Mouse (Mus musculus): ENCODE results near the gene Pcyt1a.
A peak's percentile ranks its signal among the peaks of the same experiment; 100 is the strongest.
"Not testable (repeated sequence)": the region's sequence is repeated elsewhere in the genome, so short reads cannot be mapped to it uniquely, and the experiment has no call there.

Pcyt1a gene

DNA sequence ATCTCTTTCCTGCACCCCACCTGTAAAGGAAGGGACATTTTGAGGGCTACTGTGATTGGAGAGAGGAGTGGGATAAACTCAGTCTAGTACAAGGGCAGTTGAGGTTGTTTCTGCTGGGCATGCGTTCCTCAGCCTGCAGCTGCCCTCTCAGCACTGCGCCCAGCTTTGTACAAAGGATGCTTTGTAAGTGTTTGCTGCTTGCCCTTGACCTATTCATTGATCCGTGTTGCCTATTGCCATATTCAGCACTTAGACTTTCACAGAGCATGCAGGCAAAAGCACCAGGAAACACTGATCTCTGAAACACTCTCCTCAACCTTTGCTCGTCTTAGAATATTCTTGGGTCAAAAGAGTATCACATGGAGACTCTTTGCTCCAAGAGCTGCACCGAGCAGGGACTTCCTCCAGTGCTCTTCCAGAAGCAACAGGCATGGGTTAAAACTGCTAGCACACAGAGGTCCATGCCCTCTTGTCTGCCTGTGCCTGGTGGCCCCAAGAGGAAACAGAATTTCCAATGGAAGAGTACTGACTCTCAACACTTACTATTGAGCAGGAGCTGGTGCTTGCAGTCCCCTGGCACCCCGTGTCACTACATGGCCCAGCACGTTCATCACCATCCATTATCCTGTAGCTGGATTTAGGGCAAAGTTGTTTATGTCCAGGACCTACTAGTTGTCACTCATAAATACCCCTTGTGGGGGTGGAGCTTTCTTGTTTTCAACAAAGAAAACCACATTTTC lies 41.7 kb downstream of the Pcyt1a start:
- DNase-seq (ENCODE audit: low spot score in 2 of 2) = no peak

DNA sequence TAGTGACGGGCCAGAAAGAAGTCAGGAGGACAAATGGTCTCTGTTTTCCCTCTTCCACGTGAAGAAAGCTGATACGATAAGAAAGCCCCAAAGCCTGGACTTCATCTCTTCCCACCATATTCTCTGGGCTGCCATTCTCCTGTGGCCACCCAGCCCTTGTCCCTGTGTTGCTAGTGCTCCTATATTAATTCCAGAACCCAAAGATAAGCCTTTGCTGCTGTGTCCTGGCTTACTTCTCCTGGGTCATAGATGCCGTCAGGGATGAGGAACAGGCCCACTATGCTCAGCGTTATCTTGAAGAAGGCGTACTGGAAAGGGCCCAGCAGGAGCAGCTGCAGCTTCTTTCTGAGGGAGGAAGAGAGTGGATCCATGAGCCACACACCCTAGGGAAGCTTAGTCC lies 46.6 kb downstream of the Pcyt1a start:
- no peak for DNase-seq (ENCODE audit: low spot score in 2 of 2)

DNA sequence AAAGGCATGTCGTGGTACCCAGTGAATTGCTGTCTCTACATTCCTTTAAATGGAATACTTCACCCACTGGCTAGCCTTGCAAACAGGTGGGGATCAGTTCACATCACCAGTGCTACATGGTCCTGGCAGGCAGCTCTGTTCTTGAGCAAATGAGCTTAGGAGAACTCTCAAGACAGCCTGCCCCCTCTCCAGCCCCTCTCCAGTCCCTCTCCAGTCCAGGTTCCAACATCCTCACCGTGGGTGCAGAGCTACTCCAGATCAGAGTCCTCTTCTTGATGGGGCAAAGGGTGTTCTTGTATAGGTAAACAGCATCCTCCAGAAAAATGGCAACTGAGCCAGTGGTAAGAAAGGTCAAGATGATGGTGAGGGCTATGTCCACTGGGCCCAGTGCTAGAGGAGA lies 48.7 kb downstream of the Pcyt1a start:
- no peak for DNase-seq (ENCODE audit: low spot score in 2 of 2)

DNA sequence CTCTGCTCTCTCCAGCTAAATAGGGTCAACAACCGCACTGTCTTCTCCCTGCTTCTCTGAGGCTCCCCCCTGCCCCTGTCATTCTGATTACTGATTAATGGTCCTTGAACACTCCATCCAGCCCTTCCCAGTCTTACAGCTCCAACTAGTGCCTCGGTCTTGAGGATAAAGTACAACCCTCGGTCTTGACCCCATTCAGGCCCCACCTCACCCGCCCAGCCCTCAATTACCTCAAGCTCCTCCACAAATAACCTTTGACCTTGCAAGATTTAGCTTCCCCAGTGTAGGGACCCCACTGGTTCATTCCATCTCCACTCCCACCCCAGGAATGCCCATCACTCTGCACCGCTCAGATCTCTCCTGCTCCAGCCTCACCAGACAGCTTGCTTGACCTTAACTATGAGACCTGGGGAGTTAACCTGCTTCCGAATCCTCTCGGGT lies 53.7 kb downstream of the Pcyt1a start:
- no peak for DNase-seq (ENCODE audit: low spot score in 2 of 2)

DNA sequence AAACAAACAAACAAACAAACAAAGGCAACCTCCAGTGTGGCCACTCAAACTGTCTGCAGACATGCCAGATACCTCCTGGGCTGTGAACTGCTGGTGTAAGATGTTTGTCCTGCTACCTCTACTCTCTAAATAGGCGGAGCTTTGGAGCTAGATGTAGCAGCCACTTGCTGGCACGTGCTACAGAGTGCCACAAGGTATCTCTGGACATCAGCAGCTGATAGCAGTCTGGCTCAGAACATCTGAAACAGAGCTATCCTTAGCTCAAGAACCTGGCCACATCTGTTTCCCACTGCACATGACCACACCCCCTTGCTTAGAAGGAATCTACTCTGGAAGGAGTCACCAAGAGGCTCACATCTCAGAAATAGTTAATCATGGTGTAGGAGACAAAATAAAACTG lies 54.5 kb downstream of the Pcyt1a start:
- no peak for DNase-seq (ENCODE audit: low spot score in 2 of 2)

DNA sequence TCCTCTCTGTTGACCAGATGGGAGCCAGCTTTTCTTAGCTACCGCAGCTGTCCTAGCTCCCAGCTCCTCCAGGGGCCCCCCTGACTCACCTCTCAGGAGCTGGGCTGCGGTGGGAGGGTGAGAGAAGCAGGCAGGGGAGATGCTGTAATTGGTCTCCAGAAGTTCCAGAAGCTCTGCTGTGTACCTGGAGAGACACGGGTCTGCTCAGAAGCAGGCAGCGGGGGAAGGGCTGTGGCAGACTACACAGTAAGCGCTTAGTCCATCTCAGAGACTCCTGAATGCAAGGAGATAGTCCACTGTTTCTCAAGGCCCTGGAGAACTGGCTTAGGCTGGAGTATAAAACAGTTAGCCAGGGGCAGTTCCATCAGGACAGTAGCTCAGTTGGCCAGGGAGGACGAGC lies 55.3 kb downstream of the Pcyt1a start:
- no peak for DNase-seq (ENCODE audit: low spot score in 2 of 2)

DNA sequence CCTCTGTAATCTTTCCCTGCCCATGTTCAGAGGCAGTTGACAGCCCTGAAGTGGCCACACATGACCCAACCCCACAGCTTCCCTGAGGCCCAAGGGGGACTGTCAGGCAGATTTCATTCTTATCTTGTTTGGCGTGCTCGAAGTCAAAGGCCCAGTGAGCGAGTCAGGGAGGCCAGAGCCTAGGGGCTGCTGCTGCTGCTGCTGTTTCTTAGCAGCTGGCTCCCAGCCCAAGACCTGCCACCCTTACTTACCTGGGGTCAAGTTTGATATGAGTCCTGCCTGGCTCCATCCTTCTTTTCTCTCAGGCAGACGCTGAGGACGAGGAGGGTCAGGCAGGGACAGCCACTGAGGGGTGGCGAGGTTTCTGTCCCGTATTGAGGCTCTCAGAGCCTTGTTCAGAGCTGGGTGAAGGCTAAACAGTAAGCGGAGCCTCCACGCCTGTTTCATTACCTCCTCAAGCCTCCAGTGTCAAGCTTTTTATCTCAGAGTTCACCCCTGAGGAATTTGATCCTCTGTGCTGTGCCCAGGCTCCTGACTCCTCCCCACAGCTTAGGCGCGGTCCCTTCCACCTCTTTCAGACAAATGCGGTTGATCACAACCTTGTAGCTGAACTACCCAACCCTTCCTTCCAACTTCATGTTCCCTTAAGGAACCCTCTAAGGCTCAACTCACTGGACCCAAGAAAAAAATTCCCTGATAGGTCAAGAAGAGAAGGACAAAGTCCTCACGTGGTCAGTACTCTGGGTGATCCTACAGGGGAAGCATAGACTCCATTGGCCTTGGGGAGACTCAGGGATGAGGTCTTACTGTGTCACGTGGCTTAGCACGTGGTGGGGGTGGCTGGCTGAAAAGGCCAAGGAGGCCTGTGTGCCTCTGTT lies 56.8 kb downstream of the Pcyt1a start, which contains the start of gene Slc51a:
Gene Slc51a (minus strand): TSS at position 646 of the 878 bp plus-strand sequence.
- peak in 1 of 2 experiments; percentile 44 for DNase-seq (ENCODE audit: low spot score in 2 of 2)

DNA sequence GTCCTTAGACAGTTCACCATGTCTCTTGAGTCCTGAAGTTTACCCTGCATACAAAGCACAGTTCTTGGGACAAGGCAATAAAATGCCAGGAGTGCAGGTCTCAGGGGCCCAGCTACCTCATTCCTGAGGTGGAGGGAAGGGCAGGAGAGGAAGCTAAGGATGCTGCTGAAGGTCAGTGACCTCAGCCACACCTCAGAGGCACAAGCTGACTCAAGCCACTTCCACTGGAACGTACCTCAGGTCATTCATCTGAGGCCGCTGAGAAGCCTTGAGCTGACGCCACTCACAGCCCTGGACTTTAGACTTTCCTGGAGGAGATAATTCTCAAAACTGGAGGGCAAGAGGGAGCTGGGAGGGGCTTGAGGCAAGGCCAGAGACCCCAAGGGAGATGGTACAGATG lies 58.2 kb downstream of the Pcyt1a start:
- no peak for DNase-seq (ENCODE audit: low spot score in 2 of 2)

DNA sequence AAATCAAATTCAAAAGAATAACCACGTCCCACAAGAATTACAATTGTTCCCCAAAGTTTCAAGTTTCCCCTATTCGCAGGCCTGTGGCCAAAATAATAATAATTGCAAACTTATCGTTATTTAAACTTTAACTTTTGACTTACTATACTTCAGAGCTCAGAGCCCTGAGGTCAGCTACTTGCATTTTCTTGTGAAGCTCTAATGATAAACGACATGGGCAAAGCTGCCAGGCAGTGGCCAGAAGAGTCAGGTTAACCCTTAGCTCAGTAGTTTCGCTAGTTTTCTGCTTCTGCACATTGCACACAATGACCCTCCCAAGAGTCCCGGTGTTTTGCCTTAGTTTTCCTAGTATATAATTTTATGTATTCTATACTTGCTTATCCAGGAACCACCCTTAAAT lies 63.6 kb downstream of the Pcyt1a start:
- DNase-seq (ENCODE audit: low spot score in 2 of 2) = not testable (repeated sequence)

DNA sequence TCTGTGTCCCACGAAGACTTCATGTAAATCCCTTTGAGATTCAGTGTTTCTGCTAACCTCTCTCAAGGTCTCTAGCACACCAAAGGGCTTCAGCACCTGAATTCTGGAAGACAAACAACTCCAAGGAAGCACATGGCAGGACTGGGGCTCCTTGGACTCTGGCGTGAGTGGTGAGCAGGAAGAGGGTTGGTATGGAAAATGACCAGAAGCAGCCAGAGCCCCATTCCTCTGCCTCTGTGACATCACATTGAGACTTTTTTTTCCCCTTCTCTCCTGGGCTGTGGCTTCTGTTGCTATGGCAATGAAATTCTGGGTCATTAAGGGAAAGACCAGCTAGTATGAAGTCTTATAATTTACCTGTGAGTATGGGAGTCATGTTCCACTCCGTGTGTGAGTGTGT lies 65.2 kb downstream of the Pcyt1a start, which contains the start of gene Zdhhc19:
Gene Zdhhc19 (plus strand): TSS at position 301 of the 400 bp plus-strand sequence.
- no peak for DNase-seq (ENCODE audit: low spot score in 2 of 2)

DNA sequence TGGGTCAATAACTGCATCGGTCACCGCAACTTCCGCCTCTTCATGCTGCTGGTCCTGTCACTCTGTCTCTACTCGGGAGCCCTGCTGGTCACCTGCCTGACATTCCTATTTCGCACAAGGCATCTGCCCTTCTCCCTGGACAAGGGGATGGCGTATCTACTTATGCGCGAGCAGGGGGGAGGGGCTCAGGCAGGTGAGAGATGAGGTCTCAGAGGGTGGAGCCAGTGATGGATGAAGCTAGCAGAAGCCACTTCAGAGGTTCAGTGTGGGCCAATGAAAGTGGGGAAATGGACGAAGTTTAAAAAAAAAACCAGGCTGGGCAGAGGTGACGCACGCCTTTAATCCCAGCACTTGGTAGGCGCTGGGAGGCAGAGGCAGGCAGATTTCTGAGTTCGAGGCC lies 68.3 kb downstream of the Pcyt1a start:
- DNase-seq (ENCODE audit: low spot score in 2 of 2) = no peak

DNA sequence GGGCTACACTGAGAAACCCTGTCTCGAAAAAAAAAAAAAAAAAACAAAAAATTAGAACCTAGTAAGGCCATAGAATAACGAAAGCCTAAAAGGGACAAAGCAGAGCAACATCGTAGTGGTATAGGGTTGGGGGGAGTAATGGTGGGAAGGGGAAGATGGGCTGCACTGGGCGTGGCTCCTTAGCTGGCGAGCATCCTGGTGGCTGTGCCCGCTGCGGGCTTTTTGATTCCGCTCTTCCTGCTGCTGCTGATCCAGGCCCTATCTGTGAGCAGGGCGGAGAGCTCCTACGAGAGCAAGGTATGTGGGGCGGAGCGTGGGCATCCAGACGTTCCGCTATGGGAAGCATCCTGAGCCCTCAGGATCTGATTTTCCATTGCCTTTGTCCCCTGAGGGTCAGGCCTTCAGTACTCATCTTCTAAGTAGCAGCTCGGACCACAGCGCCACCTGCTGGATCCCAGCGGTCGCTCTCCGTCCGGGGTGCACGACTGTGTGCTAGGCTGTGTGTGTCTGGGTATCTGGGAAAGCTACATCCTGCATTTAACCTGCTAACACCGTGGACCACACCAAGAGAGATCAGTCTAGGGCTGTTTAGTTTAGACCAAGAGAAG lies 68.8 kb downstream of the Pcyt1a start:
- DNase-seq (ENCODE audit: low spot score in 2 of 2) = peak; percentile 85 to 93

DNA sequence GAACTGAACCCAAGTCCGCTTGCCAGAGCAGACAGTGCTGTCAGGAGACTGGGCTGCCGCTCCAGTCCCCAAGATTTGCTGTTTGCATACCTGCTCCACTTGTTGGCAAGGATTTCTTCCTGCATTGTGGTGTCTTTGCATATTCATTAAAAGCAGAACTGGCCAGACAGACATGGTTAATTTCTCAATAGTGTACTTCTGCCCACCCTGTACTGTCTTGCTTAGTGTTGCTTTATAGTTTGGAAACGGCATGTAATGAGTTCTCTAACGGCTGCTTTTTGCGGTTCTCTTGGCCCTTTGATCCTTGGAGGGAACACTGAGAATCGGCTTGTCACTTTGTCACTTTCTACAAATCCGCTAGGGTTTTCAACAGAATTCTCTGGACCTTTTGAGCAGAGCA lies 70.7 kb downstream of the Pcyt1a start:
- DNase-seq (ENCODE audit: low spot score in 2 of 2) = no peak

DNA sequence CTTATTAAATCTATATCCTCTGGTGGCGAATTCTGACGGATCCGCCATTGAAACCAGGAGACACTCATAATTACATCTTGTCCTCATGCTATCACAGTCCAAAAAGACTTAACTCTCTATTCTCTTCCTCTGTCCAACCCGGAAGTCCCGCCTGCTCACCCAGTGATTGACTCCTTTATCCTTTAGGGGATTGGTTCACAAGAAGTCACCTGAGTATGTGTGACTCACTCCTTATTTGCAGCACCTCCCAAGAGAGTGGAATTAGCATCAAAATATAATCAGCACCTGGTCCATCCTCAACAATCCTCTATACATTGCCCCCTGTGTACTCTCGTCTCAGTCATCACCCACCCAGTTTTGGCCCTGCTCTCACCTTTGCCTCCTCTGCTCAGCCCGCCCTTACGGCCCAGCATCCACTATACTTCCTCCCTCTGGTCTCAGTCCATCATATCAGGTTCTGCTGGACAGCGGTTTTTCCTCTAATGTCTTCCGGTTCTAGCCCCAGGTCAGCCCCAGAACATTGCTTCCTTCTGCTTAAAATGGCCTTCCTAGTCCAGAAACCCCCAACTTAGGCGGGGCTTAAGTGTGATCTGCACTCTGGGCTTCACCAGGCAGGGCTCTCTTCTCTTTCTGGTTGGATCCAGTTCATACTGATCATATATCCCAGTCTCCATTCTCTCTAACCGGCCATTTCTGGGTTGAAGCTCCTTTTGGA lies 72.1 kb downstream of the Pcyt1a start:
- no peak for DNase-seq (ENCODE audit: low spot score in 2 of 2)

DNA sequence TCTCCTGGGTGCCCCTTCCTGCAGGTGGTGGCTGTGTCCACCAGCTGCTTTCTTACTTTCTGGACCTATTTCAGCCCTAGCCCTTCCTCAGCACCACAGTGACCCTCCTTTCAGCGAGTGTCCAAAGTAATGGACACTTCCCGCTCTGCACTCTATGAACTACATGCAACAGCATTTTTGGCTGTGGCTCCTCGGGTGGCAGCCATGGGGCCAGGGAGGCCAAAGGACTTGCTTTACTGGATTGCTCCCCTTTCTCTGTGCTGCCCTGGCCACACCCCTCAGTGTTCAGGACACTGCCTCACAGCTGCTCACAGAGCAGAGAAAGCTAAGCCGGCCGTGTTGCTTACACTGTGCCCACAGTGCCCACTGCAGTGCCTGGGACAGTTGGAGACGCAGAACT lies 72.9 kb downstream of the Pcyt1a start:
- no peak for DNase-seq (ENCODE audit: low spot score in 2 of 2)

DNA sequence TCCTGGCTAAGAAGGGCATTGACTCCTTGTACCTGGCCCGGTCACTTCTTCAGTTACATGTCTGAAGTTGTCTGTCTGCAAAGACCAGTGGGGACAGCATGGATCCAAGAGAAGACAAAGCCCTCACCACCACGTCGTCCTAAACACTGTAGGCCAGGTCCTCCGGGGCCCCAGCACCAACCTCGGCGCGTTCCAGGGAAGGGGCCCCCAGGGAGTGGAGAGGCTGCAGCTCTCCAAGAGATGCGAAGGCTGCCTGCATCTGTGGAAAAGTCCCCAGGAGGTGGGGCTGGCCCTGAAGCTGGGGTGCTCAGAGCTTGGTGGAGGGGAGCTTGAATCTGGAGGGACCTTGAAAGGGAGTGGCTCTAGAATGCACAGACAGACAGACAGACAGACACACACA lies 75.6 kb downstream of the Pcyt1a start:
- DNase-seq (ENCODE audit: low spot score in 2 of 2) = no peak

DNA sequence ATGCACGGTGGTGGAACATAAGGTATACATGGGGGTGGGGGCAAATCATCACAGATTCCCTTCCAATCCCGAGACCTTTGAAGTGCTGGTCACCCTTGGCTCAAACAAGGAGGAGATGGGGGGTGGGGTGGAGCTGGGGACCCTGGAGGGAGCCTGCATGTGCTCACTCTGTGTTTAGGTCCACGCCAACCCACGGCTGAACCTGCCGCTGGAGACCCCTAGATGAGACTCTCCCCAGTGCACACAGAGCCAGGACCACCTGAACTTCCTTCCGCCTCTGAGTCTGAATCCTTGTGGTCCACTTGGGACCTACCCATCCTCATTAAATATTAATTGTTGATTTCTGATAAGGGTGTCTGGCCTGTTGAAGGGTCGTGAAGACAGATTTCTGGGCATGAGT lies 76.1 kb downstream of the Pcyt1a start:
- DNase-seq (ENCODE audit: low spot score in 2 of 2) = no peak

DNA sequence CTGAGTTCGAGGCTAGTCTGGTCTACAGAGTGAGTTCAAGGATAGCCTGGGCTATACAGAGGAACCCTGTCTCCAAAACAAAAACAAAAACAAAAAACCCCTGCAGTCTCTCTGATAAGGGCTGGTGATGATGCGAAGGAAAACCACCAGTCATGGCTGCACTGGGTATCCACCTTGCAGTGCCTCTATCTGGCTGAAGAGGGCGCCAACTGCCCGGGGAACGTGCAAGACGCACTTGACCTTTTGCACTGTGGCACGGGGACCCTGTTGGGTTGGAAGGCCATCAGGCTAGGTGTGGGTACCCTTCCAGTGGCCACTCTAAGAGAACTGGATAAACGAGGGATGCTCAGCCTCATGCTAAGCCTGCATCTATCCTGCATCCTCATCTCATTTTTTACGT lies 76.7 kb downstream of the Pcyt1a start:
- DNase-seq (ENCODE audit: low spot score in 2 of 2) = peak; percentile 94 to 95

DNA sequence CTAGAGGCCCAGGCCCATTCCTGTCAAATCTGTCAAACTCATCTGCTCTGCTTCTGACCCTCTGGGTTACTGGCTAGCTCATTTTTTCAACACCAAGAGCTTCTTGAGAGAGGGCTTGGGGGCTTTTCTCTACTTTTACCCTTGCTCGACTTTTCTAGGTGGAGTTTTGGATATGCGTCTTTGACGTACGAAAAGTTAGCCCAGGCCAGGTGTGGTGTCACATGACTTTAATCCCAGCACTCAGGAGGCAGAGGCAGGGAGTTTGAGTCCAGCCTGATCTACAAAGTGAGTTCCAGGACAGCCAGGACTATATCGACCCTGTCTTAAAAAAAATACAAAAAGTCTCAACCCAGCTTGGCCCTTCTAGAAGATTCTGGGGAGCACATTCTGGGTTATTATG lies 77.3 kb downstream of the Pcyt1a start:
- DNase-seq (ENCODE audit: low spot score in 2 of 2) = no peak

DNA sequence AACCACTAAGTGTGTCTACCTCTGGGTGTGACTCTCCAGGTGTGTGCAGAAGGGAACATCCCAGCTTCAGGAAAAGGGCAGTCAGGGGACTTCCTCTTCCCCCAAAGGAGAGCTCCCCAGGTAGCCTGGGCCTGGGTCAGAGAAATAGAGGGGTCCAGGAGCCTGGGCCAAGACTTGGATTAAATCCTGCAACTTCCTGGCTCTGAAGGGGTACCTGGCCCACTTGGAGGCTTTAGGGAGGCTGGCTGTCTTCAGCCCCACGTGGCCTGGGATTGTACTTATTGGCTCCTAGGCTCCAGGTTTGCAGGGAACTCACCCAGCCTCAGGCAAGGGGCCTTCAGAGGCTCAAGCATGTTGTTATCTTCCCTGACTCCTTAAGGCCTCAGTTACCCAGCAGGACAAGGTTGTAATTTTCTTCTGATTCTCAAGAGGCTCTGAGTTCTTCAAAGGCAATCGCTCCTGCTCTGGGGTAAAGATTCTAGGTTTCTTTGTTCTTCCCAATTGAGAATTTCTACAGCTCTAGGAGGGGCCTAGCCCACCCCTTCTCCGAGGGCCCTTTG lies 77.9 kb downstream of the Pcyt1a start:
- DNase-seq (ENCODE audit: low spot score in 2 of 2) = peak; percentile 51 to 56

Measured in spleen, postnatal 10 days (tissue).